Mouse (Mus musculus) cerebellum, adult 18-20 months (tissue): Measurements from ENCODE around the gene Inpp5k.

Source experiments
- DNase-seq, 2 experiments: peaks; one replicate each; pipeline ENCODE4 v3.0.0; 2021

Inpp5k gene

GRCm38 (mm10) chr11:75655621-75656545 is 25.1 kb downstream of the Inpp5k start:
- DNase-seq = peak; percentile 62 to 74

- DNase-seq = no peak
Observed at GRCm38 (mm10) chr11:75656621-75657590, 26.1 kb downstream of the Inpp5k start.

GRCm38 (mm10) chr11:75657841-75658240 is 27.1 kb downstream of the Inpp5k start:
- no peak for DNase-seq

GRCm38 (mm10) chr11:75658311-75658710 is 27.5 kb downstream of the Inpp5k start:
- DNase-seq = no peak

- DNase-seq = peak in 1 of 2 experiments; percentile 24
Observed at GRCm38 (mm10) chr11:75658996-75659750, 28.4 kb downstream of the Inpp5k start.

- no peak for DNase-seq
Observed at GRCm38 (mm10) chr11:75660081-75660590, 29.3 kb downstream of the Inpp5k start.

- DNase-seq = no peak
Observed at GRCm38 (mm10) chr11:75660941-75661800, 30.4 kb downstream of the Inpp5k start.

- DNase-seq = no peak
Observed at GRCm38 (mm10) chr11:75662131-75662530, 31.3 kb downstream of the Inpp5k start.

- no peak for DNase-seq
Observed at GRCm38 (mm10) chr11:75666296-75666695, 35.5 kb downstream of the Inpp5k start.

GRCm38 (mm10) chr11:75668621-75669020 is 37.8 kb downstream of the Inpp5k start:
- DNase-seq = no peak

- DNase-seq = no peak
Observed at GRCm38 (mm10) chr11:75669176-75669852, 38.5 kb downstream of the Inpp5k start.

- no peak for DNase-seq
Observed at GRCm38 (mm10) chr11:75669853-75670200, 39.0 kb downstream of the Inpp5k start.

GRCm38 (mm10) chr11:75671426-75672180 is 40.8 kb downstream of the Inpp5k start:
- DNase-seq = no peak

- no peak for DNase-seq
Observed at GRCm38 (mm10) chr11:75673411-75673810, 42.6 kb downstream of the Inpp5k start.

GRCm38 (mm10) chr11:75674875-75675274 is 44.1 kb downstream of the Inpp5k start:
- DNase-seq = no peak

- peak in 1 of 2 experiments; percentile 19 for DNase-seq
Observed at GRCm38 (mm10) chr11:75677881-75678746, 47.3 kb downstream of the Inpp5k start.

- DNase-seq = peak; percentile 99
Observed at GRCm38 (mm10) chr11:75678747-75679438, 48.1 kb downstream of the Inpp5k start, which contains the start of gene Crk. TSS of gene Crk (plus strand) at chr11:75679259.
